Mouse (Mus musculus) urinary bladder, postnatal 4 days (tissue): Measurements from ENCODE around the gene Cldn3.

Experiments
- DNase-seq, 2 experiments: peaks; one replicate each; pipeline ENCODE4 v3.0.0; 2021 to 2022; ENCODE audit warnings: low spot score in 2 of 2

The Cldn3 gene

GRCm38 (mm10) chr5:135035608-135036359, 49.8 kb downstream of the Cldn3 start:
- no peak for DNase-seq
